Mouse (Mus musculus) heart, adult 11 months (tissue): ENCODE data around the gene Apol11b.
"Not testable (repeated sequence)": the region's sequence is repeated elsewhere in the genome, so short reads cannot be mapped to it uniquely, and the experiment has no call there.

ENCODE experiments used
- DNase-seq: peaks from one replicate; pipeline ENCODE4 v3.0.0; 2022

The Apol11b gene

DNA sequence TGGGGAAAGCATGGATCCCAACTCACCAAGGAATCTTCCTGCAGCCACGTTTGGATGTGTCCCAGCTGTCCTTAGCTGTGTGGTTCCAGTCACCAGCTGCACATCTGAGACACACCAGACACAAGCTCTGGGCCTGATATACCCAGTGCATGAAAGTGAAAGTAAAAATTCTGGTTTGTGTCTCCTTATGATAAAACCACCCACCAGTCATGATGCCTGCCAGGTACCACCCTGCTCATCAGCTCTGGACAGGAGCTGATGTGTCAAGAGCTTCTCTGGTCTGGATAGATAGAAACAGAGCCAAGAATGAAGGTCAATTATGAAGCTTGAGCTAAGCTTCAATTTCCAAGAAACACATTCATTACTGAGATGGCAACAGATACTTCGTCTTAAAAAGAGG, at the start of gene Apol11b:
TSS of gene Apol11b (minus strand) at position 111 of the 400 bp plus-strand sequence.
- peak; percentile 61 for DNase-seq

DNA sequence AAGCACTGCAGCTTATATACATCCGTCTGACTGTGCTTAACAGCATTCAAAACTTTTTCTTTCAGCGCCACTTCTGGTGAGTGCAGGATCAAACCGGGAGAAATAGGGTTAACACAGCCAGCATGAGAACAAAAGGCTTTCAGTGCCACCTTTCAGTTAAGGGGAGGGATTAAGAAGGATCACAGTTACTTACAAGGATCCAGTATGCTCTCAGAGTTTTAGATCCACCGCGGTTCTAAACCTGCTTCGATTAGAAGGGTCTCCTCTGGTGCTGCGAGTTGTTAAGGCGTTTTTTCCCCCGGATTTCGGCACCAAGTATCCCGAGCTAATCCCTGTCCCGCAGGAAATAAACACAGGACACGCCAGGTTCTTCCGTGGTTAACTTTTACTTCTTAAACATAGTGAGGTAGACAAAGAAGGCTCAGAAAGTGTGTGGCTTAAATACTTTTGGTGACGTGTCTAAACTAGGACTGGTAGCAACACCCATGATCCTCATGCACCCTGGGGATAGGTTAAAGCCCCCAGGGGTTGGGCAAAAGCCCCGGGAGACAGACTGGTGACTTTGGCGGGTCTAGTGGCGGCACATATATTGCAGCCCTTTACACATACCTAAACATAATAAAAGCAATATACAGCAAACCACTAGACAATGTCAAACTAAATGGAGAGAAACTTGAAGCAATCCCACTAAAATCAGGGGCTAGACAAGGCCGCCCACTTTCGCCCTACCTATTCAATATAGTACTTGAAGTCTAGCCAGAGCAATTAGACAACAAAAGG, 48.6 kb upstream of the Apol11b start:
- DNase-seq, result not testable (repeated sequence)

DNA sequence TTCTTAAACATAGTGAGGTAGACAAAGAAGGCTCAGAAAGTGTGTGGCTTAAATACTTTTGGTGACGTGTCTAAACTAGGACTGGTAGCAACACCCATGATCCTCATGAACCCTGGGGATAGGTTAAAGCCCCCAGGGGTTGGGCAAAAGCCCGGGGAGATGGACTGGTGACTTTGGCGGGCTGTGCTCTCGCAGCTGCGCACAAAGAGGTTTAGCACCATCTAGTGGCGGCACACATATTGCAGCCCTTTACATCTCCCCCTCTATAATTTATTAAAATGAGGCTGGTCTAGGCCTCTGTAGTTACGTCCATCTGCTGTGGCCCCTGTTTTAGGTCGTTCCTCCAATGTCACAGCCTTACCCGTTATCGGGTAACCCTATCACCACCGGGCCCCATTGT, 40.9 kb upstream of the Apol11b start:
- peak; percentile 89 for DNase-seq

DNA sequence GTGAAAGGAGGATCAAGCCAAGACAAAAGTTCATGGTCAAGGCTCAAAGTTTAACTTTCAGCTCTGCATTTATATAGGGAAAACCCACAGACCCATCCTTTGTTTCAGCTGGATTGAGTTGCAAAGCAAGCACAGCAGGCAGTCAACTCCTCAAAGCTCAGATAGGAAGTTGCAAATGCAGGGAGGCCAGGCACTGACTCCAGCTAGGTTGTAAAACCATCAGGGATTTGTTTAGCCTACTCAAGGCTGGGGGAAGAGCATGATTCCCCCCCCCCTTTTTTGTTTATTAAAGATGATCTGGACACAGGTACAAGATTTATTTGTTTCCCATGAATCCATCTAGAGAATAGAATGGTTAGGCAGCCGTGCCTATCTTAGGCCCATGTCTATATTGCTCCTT, 31.0 kb upstream of the Apol11b start:
- DNase-seq, result not testable (repeated sequence)

DNA sequence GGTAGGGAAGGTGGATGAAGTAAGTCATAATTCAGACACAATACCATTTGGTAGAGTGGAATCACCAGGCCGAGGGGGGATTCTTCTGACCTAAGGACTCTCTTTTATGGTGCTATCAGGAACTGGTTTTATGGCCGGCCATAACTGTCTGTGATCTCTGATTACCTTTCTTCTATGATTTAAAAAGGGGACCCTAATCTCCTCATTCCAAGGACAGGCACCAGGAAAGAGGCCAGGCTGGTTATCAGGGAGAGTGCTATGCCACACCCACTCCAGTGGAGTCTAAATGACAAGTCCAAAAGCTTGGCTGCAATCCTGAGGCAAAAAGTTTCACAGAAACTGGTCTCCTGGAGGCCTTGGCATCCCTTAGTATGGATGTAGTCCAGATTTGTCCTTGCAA, 18.8 kb upstream of the Apol11b start:
- DNase-seq, result not testable (repeated sequence)

DNA sequence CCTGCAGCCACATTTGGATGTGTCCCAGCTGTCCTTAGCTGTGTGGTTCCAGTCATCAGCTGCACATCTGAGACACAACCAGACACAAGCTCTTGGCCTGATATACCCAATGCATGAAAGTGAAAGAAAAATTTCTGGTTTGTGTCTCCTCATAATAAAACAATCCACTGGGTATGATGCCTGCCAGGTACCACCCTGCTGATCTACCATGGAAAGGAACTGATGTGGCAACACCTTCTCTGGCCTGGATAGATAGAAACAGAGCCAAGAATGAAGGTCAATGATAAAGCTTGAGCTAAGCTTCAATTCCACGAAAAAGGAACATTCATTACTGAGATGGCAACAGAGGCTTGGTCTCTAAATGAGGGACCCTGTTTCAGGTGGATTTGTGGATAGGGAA, 16.7 kb upstream of the Apol11b start:
- DNase-seq, result not testable (repeated sequence)

DNA sequence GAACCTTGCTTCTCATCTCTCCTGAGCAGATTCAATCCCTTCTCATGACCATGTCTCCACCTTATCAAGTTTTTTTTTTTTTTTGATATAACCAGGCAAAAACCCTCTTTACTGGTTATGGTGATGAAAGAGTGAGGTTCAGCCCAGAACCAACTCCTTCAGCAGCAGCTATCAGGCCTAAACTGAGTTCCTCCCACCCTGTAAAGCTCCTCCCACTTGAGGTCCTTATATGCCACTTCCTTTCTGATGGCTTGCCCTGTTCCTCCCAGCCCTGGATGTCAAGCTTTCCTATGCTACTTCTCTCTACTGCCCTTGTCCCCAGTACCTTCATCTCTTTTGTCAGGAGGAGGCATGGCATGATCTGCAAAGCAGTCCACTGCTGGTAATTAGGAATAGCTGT, 8.1 kb upstream of the Apol11b start:
- not testable (repeated sequence) for DNase-seq

DNA sequence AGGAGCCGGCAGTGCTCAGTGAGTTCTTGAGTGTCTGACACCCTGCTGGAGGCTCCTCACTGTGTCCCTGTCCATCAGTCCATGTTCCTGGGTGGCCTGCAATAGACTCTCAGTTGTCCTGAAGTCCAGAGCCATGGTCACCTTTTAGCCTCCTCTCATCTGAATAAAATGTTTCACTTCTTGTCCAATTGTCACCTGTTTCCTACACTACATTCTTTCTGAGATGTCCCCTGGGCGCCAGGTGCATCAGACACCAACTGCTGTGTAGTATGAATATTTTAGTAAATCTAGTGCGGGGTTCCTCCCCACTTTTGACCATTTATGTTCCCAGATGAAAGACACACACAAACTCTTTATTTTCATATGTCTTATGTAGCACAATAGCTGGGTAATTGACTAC, 13.3 kb downstream of the Apol11b start:
- DNase-seq, result not testable (repeated sequence)

DNA sequence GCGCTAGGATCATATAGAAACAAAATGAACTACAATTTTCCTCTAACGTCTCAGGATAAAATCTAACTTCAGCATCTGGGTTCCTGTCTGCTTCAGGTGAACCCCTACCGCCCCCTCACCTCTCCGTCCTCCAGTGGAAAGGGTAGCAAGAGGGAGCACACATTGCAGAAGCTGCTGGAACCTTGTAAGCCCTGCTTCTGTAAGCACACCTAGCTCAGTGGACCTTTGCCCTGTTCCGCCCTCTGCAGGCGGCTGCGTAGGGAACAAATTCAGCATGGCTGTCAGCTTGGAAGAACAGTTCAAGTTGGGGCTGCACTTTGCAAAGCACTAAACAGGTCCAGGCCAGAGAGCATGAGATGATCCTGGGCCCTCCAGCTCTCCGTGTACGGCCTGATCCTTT, 14.4 kb downstream of the Apol11b start:
- DNase-seq, result not testable (repeated sequence)

DNA sequence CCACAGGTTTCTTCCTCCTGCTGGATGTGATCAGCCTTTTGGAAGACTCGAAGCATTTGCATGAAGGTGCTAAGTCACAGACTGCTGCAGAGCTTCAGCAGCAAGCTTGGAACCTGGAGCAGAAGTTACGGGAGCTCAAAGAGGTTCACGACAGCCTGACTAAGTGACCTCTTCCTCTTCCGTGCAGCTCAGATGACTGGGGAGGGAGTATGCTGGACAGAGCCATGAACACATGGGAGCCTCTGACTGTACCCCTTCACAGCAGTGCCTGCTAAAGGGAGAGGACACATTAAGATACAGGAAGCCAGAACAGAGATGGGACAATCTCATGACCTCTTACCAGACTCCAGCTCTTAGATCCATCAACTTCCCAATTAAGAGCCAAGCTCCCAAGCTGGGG, 16.6 kb downstream of the Apol11b start:
- DNase-seq, result peak; percentile 34

DNA sequence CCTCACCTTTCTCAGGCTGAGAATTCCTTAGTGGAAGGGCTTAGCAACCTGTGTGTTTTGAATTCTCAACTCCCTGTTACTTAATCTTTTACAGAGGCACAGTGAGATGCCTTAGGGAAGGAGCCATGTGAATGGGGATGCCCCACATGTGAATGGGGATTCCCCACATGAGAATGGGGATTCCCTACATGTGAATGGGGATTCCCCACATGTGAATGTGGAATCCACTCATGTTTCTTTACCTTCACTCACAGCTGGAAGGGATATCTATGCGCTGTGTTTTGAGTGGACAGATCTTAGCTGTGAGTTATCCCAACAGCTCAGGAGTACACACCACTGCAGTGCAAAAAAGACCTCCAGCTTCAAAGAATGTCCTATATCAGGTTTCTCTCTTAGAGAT, 18.4 kb downstream of the Apol11b start:
- no peak for DNase-seq

DNA sequence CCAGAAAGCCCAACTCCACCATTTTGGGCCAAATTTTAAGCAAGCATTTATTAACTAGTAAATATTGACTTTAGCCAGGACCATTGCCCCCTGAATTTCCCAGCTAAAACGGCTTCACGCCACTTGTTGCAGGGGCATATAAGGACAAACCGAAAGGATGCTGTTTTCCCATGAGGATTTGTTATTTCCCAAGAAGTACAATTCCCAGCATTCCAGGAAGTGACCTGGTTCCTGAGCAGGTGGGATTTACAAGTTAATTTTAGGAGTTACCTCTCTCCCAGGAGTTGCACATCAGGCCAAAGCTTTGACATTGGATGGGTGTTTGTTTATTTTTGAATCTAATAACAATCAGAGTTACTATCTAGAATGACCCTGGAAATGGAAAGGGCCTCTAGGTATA, 37.0 kb downstream of the Apol11b start:
- DNase-seq, result peak; percentile 92

DNA sequence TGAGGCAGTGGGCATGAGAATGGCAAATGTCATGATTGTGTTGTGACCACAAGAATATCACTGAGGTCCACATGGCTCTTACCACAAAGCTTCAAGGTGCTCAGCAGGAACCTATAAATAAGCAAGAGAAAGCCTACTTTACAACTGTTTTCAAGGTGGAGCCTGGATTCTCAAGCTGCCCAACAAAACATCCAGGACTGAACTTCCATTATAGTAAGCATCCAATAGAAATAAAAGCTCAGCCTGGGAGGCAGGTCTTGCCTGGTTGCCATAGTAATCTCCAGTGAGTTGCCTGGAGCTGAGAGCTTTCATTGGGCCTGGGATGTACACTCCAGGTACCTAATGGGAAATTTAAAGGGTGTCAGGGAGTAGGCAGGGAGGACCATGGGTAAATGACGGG, 44.1 kb downstream of the Apol11b start, which contains the start of gene Gm36245:
TSS of gene Gm36245 (plus strand) at position 301 of the 400 bp plus-strand sequence.
- peak; percentile 79 for DNase-seq

DNA sequence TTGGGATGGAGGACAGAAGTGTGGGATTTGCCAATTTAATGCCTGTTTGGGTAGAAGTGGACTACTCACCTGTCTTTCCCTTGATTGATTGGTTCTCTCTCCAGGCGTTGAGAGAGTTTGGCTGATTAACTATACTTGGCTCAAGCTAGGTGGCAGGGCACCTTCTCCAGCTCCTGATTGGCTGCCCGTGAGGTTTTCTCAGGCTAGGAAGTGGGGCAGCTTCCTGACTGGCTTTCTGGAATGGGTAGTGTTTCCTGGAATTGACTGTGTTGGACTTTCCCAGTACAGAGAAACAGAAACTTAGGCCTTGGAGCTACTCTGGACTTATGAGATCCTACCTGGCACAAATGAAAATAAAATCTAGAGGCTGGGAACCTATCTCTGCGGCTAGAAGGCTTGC, 44.7 kb downstream of the Apol11b start:
- peak; percentile 96 for DNase-seq

DNA sequence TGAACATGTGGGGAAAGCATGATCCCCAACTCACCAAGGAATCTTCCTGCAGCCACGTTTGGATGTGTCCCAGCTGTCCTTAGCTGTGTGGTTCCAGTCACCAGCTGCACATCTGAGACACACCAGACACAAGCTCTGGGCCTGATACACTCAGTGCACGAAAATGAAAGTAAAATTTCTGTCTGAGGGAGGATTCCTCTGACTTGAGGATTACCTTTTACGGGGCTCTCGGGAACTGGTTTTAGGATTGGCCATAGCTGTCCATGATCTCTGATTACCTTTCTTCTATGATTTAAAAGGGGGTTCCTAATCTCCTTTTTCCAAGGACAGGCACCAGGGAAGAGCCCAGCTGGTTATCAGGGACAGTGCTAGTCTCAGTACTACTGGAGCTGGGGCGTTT, 47.1 kb downstream of the Apol11b start, which contains the start of gene Apol10b:
TSS of gene Apol10b (minus strand) at position 165 of the 400 bp plus-strand sequence.
- peak; percentile 89 for DNase-seq

DNA sequence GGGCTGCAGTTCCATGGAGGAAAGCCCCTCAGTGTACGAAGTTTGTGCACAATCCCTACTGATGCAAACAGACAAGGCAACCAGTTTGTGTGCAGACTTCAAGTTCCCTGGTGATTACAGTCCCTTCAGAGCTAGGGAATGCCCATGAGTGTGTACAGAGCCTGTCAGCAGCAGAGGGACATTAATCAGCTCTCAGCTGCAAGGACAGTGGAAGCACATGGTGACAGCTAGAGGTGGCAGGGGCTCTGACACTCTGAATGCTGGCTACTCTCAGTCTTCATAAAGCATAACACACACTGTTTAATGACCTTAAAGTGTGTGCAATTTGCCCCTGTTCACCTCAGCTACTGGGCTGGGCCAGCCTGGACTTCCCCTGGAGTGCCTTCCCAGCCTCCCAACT, 49.5 kb downstream of the Apol11b start:
- peak; percentile 82 for DNase-seq

DNA sequence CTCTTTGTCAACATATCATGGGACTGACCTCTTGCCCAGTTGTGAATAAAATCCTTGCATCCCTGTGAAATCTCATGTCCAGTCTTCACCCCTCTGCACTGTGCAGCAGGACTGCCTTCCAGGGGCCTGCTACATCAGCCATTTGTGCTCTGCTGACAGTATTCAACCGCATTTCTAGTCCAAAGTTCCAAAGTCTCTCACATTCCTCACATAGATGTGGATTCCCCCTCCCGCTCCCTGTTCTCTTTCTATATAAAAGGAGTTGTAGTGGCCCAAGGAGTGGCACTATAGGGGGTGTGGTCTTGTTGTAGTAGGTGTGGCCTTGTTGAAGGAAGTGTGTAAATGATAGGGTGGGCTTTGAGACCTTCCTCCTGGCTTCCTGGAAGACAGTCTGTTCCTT, 52.2 kb downstream of the Apol11b start:
- DNase-seq, result peak; percentile 70

DNA sequence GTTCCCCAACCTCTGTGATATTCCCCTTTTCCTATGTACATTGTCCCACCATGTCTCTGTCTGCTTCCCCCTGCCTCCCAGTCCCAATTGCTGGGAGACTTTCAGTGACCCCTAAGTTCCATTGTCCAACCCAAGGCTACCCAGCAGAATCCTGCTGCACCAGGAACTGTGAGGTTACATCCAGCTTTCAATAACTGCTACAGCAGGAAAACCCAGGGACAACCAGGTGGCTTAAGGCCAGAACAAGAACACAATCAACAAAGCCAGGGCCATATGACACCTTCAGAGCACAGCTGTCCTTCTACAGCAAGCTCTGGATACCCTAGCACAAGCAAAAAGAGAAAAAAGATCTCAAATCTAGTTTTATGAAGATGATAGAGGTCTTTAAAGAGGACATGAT, 54.1 kb downstream of the Apol11b start:
- peak; percentile 91 for DNase-seq

DNA sequence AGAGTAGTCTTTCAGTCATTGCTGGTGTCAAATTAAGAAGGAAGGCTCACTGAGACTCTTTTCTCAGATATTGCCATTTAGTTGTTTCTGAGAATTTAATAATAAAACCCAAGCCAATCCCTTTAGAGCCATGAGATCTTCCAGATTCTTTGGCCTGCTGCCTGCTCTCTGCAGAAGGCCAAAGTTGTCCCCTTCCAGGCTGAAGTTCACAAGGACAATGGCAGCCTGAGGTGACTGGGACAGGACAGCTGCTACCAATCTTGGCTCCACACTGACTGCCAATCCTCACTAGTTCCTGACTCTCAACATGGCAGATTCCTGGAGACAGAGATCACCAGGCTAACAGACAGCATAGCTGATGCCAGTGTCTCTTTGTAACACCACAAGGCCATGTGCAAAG, 56.1 kb downstream of the Apol11b start:
- peak; percentile 95 for DNase-seq
